Mouse (Mus musculus): ENCODE data around the gene Nyap2.

DNA sequence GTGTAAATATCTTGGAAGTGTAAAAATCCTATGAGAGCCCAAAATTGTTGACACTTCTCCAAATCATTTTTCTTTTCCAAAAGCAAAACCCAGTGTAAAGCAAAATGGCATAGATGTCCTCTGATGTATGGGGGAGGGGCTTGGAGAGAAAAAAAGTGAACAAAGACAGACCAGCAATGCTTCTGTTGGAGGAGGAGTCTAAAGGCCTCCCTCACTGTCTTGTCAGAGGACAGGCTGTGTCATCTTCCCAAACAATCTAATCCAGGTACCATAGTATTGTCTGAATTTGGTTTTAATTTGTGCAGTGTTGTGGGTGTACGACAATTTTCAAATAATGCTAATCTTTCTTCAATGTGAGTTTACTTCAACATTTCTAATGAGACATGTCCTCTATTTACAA is 13.7 kb downstream of the Nyap2 start:
- no peak for TF ChIP-seq CTCF (conservative IDR thresholded peaks at IDR 0.05; ENCODE audit: insufficient read depth, insufficient read length, low read depth, low read length)
- no peak for TF ChIP-seq POLR2A (IDR thresholded peaks at IDR 0.05; ENCODE audit: low read depth, low read length)
